8 mouse cellular contexts compared by ENCODE assay signal in the genomic region with DNA sequence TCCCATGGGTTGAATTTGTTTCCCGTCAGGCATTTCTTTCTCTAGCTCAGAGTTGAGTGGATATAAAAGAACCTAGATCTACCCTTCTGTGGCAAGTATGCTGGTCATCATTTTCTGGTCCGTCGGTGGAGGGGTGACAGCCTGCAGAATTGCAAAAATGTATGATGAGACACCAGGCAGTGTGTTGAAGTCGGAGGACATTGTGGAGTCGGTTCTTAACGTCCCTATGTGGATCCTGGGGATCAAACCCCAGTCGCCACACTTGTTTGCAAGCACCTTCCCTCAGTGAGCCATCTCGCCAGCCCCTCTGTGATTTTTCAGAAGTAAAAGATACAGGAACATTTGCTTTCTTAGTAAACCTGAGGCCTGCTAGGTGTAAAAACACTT. TPM values are rescaled to one million over a fixed set of nuclear protein-coding genes. Genes with fewer than 3 reads are reported as not detected.
DNase-seq lines count a peak whose midpoint lies in the region; ATAC-seq and TF ChIP-seq lines count a peak whose summit lies in the region.

No protein-coding gene starts in this region.

- ATAC-seq in kidney, embryonic 14.5 days (ENCODE audit: low FRiP score, low TSS enrichment), result no peak
- no peak for ATAC-seq in hindbrain, embryonic 13.5 days (ENCODE audit: low FRiP score)
- no peak for ATAC-seq in midbrain, embryonic 16.5 days
- no peak for ATAC-seq in megakaryocyte progenitor cell, adult 5-6 weeks (replicated peaks; ENCODE audit: poor library complexity)

- peak overlapping the region; percentile 81 for H3K4me2 ChIP-seq in kidney, embryonic 14.5 days (replicated peaks; ENCODE audit: low read depth, low read length)
- H3K4me2 ChIP-seq in hindbrain, embryonic 13.5 days, result peak overlapping the region; percentile 65
- peak overlapping the region; percentile 63 for H3K4me2 ChIP-seq in midbrain, embryonic 16.5 days (ENCODE audit: low read length)

- no peaks in the 10 kb centered on the region for H3K27me3 ChIP-seq in kidney, embryonic 14.5 days (ENCODE audit: control insufficient read depth, insufficient read depth, low read length)
- no peaks in the 10 kb centered on the region for H3K27me3 ChIP-seq in hindbrain, embryonic 13.5 days
- H3K27me3 ChIP-seq in midbrain, embryonic 16.5 days (ENCODE audit: control insufficient read depth, insufficient read depth, low read depth, low read length), result no peaks in the 10 kb centered on the region

- no peaks in the 10 kb centered on the region for H3K9me3 ChIP-seq in kidney, embryonic 14.5 days (ENCODE audit: control insufficient read depth, low read length)
- H3K9me3 ChIP-seq in hindbrain, embryonic 13.5 days, result no peaks in the 10 kb centered on the region
- H3K9me3 ChIP-seq in midbrain, embryonic 16.5 days (replicated peaks; ENCODE audit: control insufficient read depth, low read length, poor library complexity, severe bottlenecking), result no peaks in the 10 kb centered on the region

- 5% methylated on average over 8 of the region's 8 CpGs for WGBS in kidney, embryonic 14.5 days
- WGBS in hindbrain, embryonic 13.5 days, result 4% methylated on average over 8 of the region's 8 CpGs
- 2% methylated on average over 8 of the region's 8 CpGs for WGBS in midbrain, embryonic 16.5 days

- peak overlapping the region; percentile 78 for H3K4me3 ChIP-seq in kidney, embryonic 14.5 days (ENCODE audit: low read length)
- H3K4me3 ChIP-seq in hindbrain, embryonic 13.5 days, result peak overlapping the region; percentile 77
- peak overlapping the region; percentile 82 for H3K4me3 ChIP-seq in midbrain, embryonic 16.5 days (ENCODE audit: low read depth, low read length)

- no peak for DNase-seq in kidney, postnatal 10 days
- peak; percentile 62 for DNase-seq in brain, embryonic 14.5 days (ENCODE audit: low read depth)
- no peak for DNase-seq in retina, embryonic 14.5 days (ENCODE audit: low spot score)
- DNase-seq in right cerebral cortex, adult 18-20 months, result no peak

- peak overlapping the region; percentile 89 for H3K9ac ChIP-seq in kidney, embryonic 14.5 days (ENCODE audit: low read depth, low read length)
- peak overlapping the region; percentile 96 for H3K9ac ChIP-seq in hindbrain, embryonic 13.5 days
- H3K9ac ChIP-seq in midbrain, embryonic 16.5 days (ENCODE audit: low read depth, low read length), result peak overlapping the region; percentile 91

- no peak for TF ChIP-seq POLR2A in brain, embryonic 14.5 days (IDR thresholded peaks at IDR 0.05; ENCODE audit: borderline replicate concordance, extremely low read depth, insufficient read depth, insufficient read length, poor library complexity, severe bottlenecking)

- H3K36me3 ChIP-seq in kidney, embryonic 14.5 days (ENCODE audit: control insufficient read depth, insufficient read depth, low read length), result peaks cover 17% of the 10 kb centered on the region
- peaks cover 16% of the 10 kb centered on the region for H3K36me3 ChIP-seq in hindbrain, embryonic 13.5 days
- no peaks in the 10 kb centered on the region for H3K36me3 ChIP-seq in midbrain, embryonic 16.5 days (ENCODE audit: control insufficient read depth, insufficient read depth, low read length)

- H3K4me1 ChIP-seq in kidney, embryonic 14.5 days (ENCODE audit: control insufficient read depth, insufficient read depth, low read length), result peaks cover 15% of the 10 kb centered on the region
- H3K4me1 ChIP-seq in hindbrain, embryonic 13.5 days (replicated peaks), result peaks cover 40% of the 10 kb centered on the region
- peaks cover 26% of the 10 kb centered on the region for H3K4me1 ChIP-seq in midbrain, embryonic 16.5 days (ENCODE audit: control insufficient read depth, insufficient read depth, low read length)

- no peak for TF ChIP-seq CTCF in brain, embryonic 14.5 days (IDR thresholded peaks at IDR 0.05; ENCODE audit: borderline replicate concordance, extremely low read depth, insufficient read depth, insufficient read length)

- peak overlapping the region; percentile 96 for H3K27ac ChIP-seq in kidney, embryonic 14.5 days (ENCODE audit: low read depth, low read length)
- H3K27ac ChIP-seq in hindbrain, embryonic 13.5 days, result peak overlapping the region; percentile 96
- H3K27ac ChIP-seq in midbrain, embryonic 16.5 days (ENCODE audit: low read length), result peak overlapping the region; percentile 93

RNA-seq across cellular contexts. Expression of gene Eid3, which starts 5.5 kb away (rescaled TPM):
- polyA plus RNA-seq in kidney, embryonic 14.5 days (2014; fragmentation: Nextera tagmentation; extraction: Ambion mirVana), result 0.34 and 0.81 TPM in 2 replicates
- polyA plus RNA-seq in brain, embryonic 14.5 days (2012; rRNA removed), result 0.57 and 1.2 TPM in 2 replicates
- polyA plus RNA-seq in hindbrain, embryonic 13.5 days (2015; fragmentation: Nextera tagmentation; extraction: Ambion mirVana), result 0.39 and 0.68 TPM in 2 replicates
- polyA plus RNA-seq in midbrain, embryonic 16.5 days (2015; fragmentation: Nextera tagmentation; extraction: Ambion mirVana), result 0.36 and 0.42 TPM in 2 replicates
- 3.0 and 3.6 TPM in 2 replicates for total RNA-seq in megakaryocyte progenitor cell, adult 5-6 weeks (2015)
- 3.1 and 4.7 TPM in 2 replicates for total RNA-seq in megakaryocyte progenitor cell, adult 5-6 weeks (2017)

RNA-seq across cellular contexts. Expression of gene Txnrd1, which starts 27.2 kb away (rescaled TPM):
- polyA plus RNA-seq in kidney, embryonic 14.5 days (2014; fragmentation: Nextera tagmentation; extraction: Ambion mirVana), result 72.4 and 136 TPM in 2 replicates
- 105 and 115 TPM in 2 replicates for polyA plus RNA-seq in brain, embryonic 14.5 days (2012; rRNA removed)
- 116 and 122 TPM in 2 replicates for polyA plus RNA-seq in hindbrain, embryonic 13.5 days (2015; fragmentation: Nextera tagmentation; extraction: Ambion mirVana)
- polyA plus RNA-seq in midbrain, embryonic 16.5 days (2015; fragmentation: Nextera tagmentation; extraction: Ambion mirVana), result 101 and 115 TPM in 2 replicates
- total RNA-seq in megakaryocyte progenitor cell, adult 5-6 weeks (2015), result 50.6 and 56.6 TPM in 2 replicates
- total RNA-seq in megakaryocyte progenitor cell, adult 5-6 weeks (2017), result 96.0 and 102 TPM in 2 replicates
